Mouse (Mus musculus) heart, embryonic 13.5 days (tissue): ENCODE results near the gene Olfr1361. TPM values are rescaled to one million over a fixed set of nuclear protein-coding genes. Genes with fewer than 3 reads are reported as not detected.
A peak's percentile ranks its signal among the peaks of the same experiment; 100 is the strongest.

ENCODE experiments used
- ATAC-seq: fragments of 200-750 bp; cut with Nextera tagmentation; 2 replicates; pipeline ENCODE4 v1.8.0; 2017; ENCODE audit warnings: moderate TSS enrichment; ENCODE audit not compliant: insufficient number of reproducible peaks, low FRiP score, low TSS enrichment; ENCODE audit errors: extremely low read depth
- H3K27ac ChIP-seq: fragments of 300-500 bp; sonication (generic); replicated peaks from 2 replicates; pipeline ENCODE4 v1.5.1; 2015; ENCODE audit warnings: moderate library complexity, mild to moderate bottlenecking, inconsistent platforms
- H3K27me3 ChIP-seq: fragments of 300-500 bp; sonication (generic); replicated peaks from 2 replicates; pipeline ENCODE4 v1.6.1; 2015; ENCODE audit warnings: mild to moderate bottlenecking, inconsistent platforms
- H3K36me3 ChIP-seq: fragments of 300-500 bp; sonication (generic); 2 replicates; pipeline ENCODE4 v1.6.1; 2015; ENCODE audit warnings: mild to moderate bottlenecking, inconsistent platforms
- H3K4me1 ChIP-seq: fragments of 300-500 bp; sonication (generic); 2 replicates; pipeline ENCODE4 v1.6.1; 2015; ENCODE audit warnings: inconsistent platforms
- H3K4me2 ChIP-seq: fragments of 300-500 bp; sonication (generic); 2 replicates; pipeline ENCODE4 v1.6.1; 2015; ENCODE audit warnings: inconsistent platforms, mild to moderate bottlenecking, moderate library complexity
- H3K4me3 ChIP-seq: fragments of 300-500 bp; sonication (generic); 2 replicates; pipeline ENCODE4 v1.5.1; 2015; ENCODE audit warnings: moderate library complexity, mild to moderate bottlenecking, inconsistent platforms
- H3K9ac ChIP-seq: fragments of 300-500 bp; sonication (generic); 2 replicates; pipeline ENCODE4 v1.6.1; 2015; ENCODE audit warnings: inconsistent platforms, mild to moderate bottlenecking, moderate library complexity
- H3K9me3 ChIP-seq: fragments of 300-500 bp; sonication (generic); 2 replicates; pipeline ENCODE4 v1.6.1; 2016; ENCODE audit warnings: inconsistent platforms
- WGBS: fragments of 180-500 bp; shearing (Covaris S2); methylation state at CpG from one replicate; pipeline ENCODE4 v1.1.7; 2015; ENCODE audit warnings: mixed read lengths; 5-methylcytosine and 5-hydroxymethylcytosine counted together
- polyA plus RNA-seq: library from polyadenylated mRNA; unstranded; fragments of >200 nt; fragmentation: Nextera tagmentation; extraction: Ambion mirVana; gene quantifications from 2 replicates; pipeline ENCODE4 v1.2.1, GENCODE M21; 2015

Olfr1361 gene
- not detected in 2 replicates for polyA plus RNA-seq

- no peak within 1 kb of the TSS for H3K4me3 ChIP-seq
- H3K27ac ChIP-seq: no peak within 1 kb of the TSS
- no peaks in the 10 kb centered on the region for H3K27me3 ChIP-seq
- H3K4me1 ChIP-seq: no peaks in the 10 kb centered on the region
- ATAC-seq: no peak
- H3K9me3 ChIP-seq: no peaks in the 10 kb centered on the region
- no peak within 1 kb of the TSS for H3K9ac ChIP-seq
- 60% methylated on average over 2 of the region's 2 CpGs for WGBS
- H3K4me2 ChIP-seq: no peak within 1 kb of the TSS
- no peaks in the 10 kb centered on the region for H3K36me3 ChIP-seq
Measured at GRCm38 (mm10) chr13:21663286-21663685, at the start of gene Olfr1361. Olfr1361 (minus strand) TSS chr13:21663386.

GRCm38 (mm10) chr13:21711698-21712097 is 48.5 kb upstream of the Olfr1361 start:
- Histone ChIP-seq H3K4me2 (peak overlapping the region; percentile 79), H3K9me3 (no peaks in the 10 kb centered on the region), H3K4me1 (peaks cover 17% of the 10 kb centered on the region), H3K4me3 (peak overlapping the region; percentile 76), H3K27ac (no peak overlapping the region), H3K9ac (peak overlapping the region; percentile 81), H3K27me3 (no peaks in the 10 kb centered on the region), H3K36me3 (no peaks in the 10 kb centered on the region)
- WGBS: 30% methylated on average over 4 of the region's 4 CpGs
- no peak for ATAC-seq

GRCm38 (mm10) chr13:21710821-21711525 is 47.8 kb upstream of the Olfr1361 start:
- Histone ChIP-seq H3K4me3 (peak overlapping the region; percentile 76), H3K4me1 (peaks cover 17% of the 10 kb centered on the region), H3K27me3 (no peaks in the 10 kb centered on the region), H3K9ac (peak overlapping the region; percentile 81), H3K9me3 (no peaks in the 10 kb centered on the region), H3K27ac (peak overlapping the region; percentile 56), H3K36me3 (no peaks in the 10 kb centered on the region), H3K4me2 (peak overlapping the region; percentile 79)
- WGBS: 3% methylated on average over 22 of the region's 22 CpGs
- peak; percentile 76 for ATAC-seq

GRCm38 (mm10) chr13:21710031-21710711 is 47.0 kb upstream of the Olfr1361 start:
- peak; percentile 64 for ATAC-seq
- under 1% methylated on average over 32 of the region's 32 CpGs for WGBS

GRCm38 (mm10) chr13:21706669-21707068 is 43.5 kb upstream of the Olfr1361 start:
- 68% methylated on average over 4 of the region's 4 CpGs for WGBS
- no peak for ATAC-seq

More at GRCm38 (mm10) chr13:21710031-21710711, 47.0 kb upstream of the Olfr1361 start:
- Histone ChIP-seq H3K27me3 (no peaks in the 10 kb centered on the region), H3K9me3 (no peaks in the 10 kb centered on the region), H3K4me1 (peaks cover 12% of the 10 kb centered on the region), H3K9ac (peak overlapping the region; percentile 83), H3K4me2 (peak overlapping the region; percentile 79), H3K27ac (peak overlapping the region; percentile 89), H3K4me3 (peak overlapping the region; percentile 76), H3K36me3 (no peaks in the 10 kb centered on the region)

GRCm38 (mm10) chr13:21697811-21698210 is 34.6 kb upstream of the Olfr1361 start, which contains the start of gene Olfr1359:
Olfr1359 (plus strand) TSS chr13:21698111.
- ATAC-seq: no peak

More at GRCm38 (mm10) chr13:21706669-21707068, 43.5 kb upstream of the Olfr1361 start:
- H3K4me1 ChIP-seq: peaks cover 5% of the 10 kb centered on the region; the same call in 1 of the 2 replicates
- no peak overlapping the region for H3K27ac ChIP-seq
- H3K9me3 ChIP-seq: no peaks in the 10 kb centered on the region
- no peaks in the 10 kb centered on the region; the same call in 1 of the 2 replicates for H3K27me3 ChIP-seq
- no peak overlapping the region for H3K9ac ChIP-seq
- no peak overlapping the region for H3K4me2 ChIP-seq
- no peak overlapping the region for H3K4me3 ChIP-seq
- no peaks in the 10 kb centered on the region for H3K36me3 ChIP-seq

GRCm38 (mm10) chr13:21677305-21677704 is 14.1 kb upstream of the Olfr1361 start, which contains the start of gene Olfr1360:
Olfr1360 (minus strand) TSS chr13:21677405.
- no peaks in the 10 kb centered on the region for H3K36me3 ChIP-seq
- no peak within 1 kb of the TSS for H3K9ac ChIP-seq
- no peaks in the 10 kb centered on the region for H3K27me3 ChIP-seq
- H3K27ac ChIP-seq: no peak within 1 kb of the TSS
- 69% methylated on average over 2 of the region's 2 CpGs for WGBS
- ATAC-seq: no peak
- H3K4me1 ChIP-seq: no peaks in the 10 kb centered on the region
- no peaks in the 10 kb centered on the region for H3K9me3 ChIP-seq
- no peak within 1 kb of the TSS for H3K4me2 ChIP-seq
- no peak within 1 kb of the TSS for H3K4me3 ChIP-seq

More at GRCm38 (mm10) chr13:21697811-21698210, 34.6 kb upstream of the Olfr1361 start, which contains the start of gene Olfr1359:
- H3K27me3 ChIP-seq: no peaks in the 10 kb centered on the region; the same call in 1 of the 2 replicates
- no peak within 1 kb of the TSS for H3K9ac ChIP-seq
- no peak within 1 kb of the TSS for H3K4me2 ChIP-seq
- no peak within 1 kb of the TSS for H3K27ac ChIP-seq
- no peaks in the 10 kb centered on the region for H3K4me1 ChIP-seq
- H3K36me3 ChIP-seq: no peaks in the 10 kb centered on the region
- H3K4me3 ChIP-seq: no peak within 1 kb of the TSS
- no peaks in the 10 kb centered on the region for H3K9me3 ChIP-seq

GRCm38 (mm10) chr13:21642418-21642817 is 20.8 kb downstream of the Olfr1361 start, which contains the start of gene Olfr11:
Olfr11 (minus strand) TSS chr13:21642518.
- no peak within 1 kb of the TSS for H3K9ac ChIP-seq
- WGBS: 78% methylated on average over 2 of the region's 2 CpGs
- ATAC-seq: no peak

GRCm38 (mm10) chr13:21613922-21614321 is 49.3 kb downstream of the Olfr1361 start, which contains the start of gene Olfr1362:
Olfr1362 (minus strand) TSS chr13:21614022.
- ATAC-seq: no peak
- Histone ChIP-seq H3K36me3 (no peaks in the 10 kb centered on the region), H3K27ac (no peak within 1 kb of the TSS), H3K27me3 (no peaks in the 10 kb centered on the region), H3K4me1 (no peaks in the 10 kb centered on the region), H3K4me2 (no peak within 1 kb of the TSS), H3K4me3 (no peak within 1 kb of the TSS), H3K9me3 (no peaks in the 10 kb centered on the region), H3K9ac (no peak within 1 kb of the TSS)

More at GRCm38 (mm10) chr13:21642418-21642817, 20.8 kb downstream of the Olfr1361 start, which contains the start of gene Olfr11:
- Histone ChIP-seq H3K4me3 (no peak within 1 kb of the TSS), H3K4me2 (no peak within 1 kb of the TSS), H3K27ac (no peak within 1 kb of the TSS), H3K36me3 (no peaks in the 10 kb centered on the region), H3K4me1 (no peaks in the 10 kb centered on the region), H3K9me3 (no peaks in the 10 kb centered on the region), H3K27me3 (no peaks in the 10 kb centered on the region)
